Mouse (Mus musculus) G1E (cell line): ENCODE measurements around the gene 1700030J22Rik.

Source experiments
- CTCF ChIP-seq: IDR thresholded peaks from 2 replicates; pipeline ENCODE4 v1.5.1; 2012; ENCODE audit warnings: low read depth, low read length, inconsistent platforms, mixed read lengths
- GATA1 ChIP-seq: IDR thresholded peaks from 2 replicates; pipeline ENCODE4 v1.6.1; 2012; ENCODE audit warnings: borderline replicate concordance, low read length, inconsistent platforms, mixed read lengths
- TAL1 ChIP-seq: conservative IDR thresholded peaks from 2 replicates; pipeline ENCODE4 v1.6.1; 2012; ENCODE audit warnings: low read depth, low read length, inconsistent platforms, mixed read lengths

DNA sequence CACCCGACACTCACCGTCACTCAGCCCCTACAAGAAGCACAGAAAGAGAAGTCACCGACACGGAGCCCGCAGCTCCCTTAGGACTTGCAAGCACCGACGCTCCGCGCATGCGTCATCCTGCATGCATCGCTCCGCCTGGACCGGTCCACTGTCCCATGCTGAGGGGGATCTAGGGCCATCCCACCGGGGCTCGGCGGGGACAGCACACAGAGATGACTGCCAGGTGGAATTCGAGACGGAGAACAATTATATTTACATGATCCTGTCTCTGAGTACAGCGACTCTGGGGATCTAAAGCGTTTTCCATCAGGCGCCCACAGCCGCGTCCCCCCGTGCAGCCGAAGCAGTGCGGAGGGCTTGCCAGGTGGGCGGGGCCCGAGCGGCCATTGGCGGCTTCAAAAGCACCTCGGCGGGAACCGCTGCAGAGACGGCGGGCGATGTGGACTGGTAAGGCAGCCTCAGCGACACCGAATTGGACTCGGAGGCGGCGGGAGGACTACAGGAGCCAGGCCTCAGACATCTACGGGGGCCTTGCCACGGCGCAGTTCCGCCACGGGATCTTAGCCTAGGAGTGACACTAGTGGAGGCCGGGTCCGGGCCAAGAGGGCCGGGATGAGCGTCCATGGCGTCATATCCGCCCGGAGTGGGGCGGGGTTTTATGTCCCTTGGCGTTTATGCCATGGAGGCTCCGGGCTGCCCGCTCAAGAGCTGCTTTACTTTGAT is 57.3 kb downstream of the 1700030J22Rik start, which contains the start of the genes Cmc2 and Cenpn:
- TF ChIP-seq CTCF (no peak), TAL1 (no peak), GATA1 (no peak)
